Mouse (Mus musculus) heart, embryonic 15.5 days (tissue): Measurements from ENCODE around the gene Gm49355. TPM values are rescaled to one million over a fixed set of nuclear protein-coding genes. Genes with fewer than 3 reads are reported as not detected.

Source experiments
- polyA plus RNA-seq: library from polyadenylated mRNA; unstranded; fragments of >200 nt; fragmentation: Nextera tagmentation; extraction: Ambion mirVana; gene quantifications from 2 replicates; pipeline ENCODE4 v1.2.1, GENCODE M21; 2015

Gene Gm49355
- polyA plus RNA-seq, 1 experiment from 2014 or later: 0.16 TPM

Other genes with a start within 250 kb of the Gm49355 start
- 30.2 and 31.7 TPM in 2 replicates for gene 3830406C13Rik, start 197 bp downstream of the Gm49355 start, polyA plus RNA-seq
- gene Fezf2, start 64.2 kb downstream of the Gm49355 start, polyA plus RNA-seq: 0.09 and 0.20 TPM in 2 replicates